Mouse (Mus musculus) kidney, postnatal 25 days (tissue): Measurements from ENCODE around the gene Rnf10.
"Not testable (repeated sequence)": the region's sequence is repeated elsewhere in the genome, so short reads cannot be mapped to it uniquely, and the experiment has no call there.

ENCODE experiments used
- DNase-seq, 2 experiments: peaks; one replicate each; pipeline ENCODE4 v3.0.0; 2021; ENCODE audit warnings: mixed read lengths in 2 of 2

The Rnf10 gene

DNA sequence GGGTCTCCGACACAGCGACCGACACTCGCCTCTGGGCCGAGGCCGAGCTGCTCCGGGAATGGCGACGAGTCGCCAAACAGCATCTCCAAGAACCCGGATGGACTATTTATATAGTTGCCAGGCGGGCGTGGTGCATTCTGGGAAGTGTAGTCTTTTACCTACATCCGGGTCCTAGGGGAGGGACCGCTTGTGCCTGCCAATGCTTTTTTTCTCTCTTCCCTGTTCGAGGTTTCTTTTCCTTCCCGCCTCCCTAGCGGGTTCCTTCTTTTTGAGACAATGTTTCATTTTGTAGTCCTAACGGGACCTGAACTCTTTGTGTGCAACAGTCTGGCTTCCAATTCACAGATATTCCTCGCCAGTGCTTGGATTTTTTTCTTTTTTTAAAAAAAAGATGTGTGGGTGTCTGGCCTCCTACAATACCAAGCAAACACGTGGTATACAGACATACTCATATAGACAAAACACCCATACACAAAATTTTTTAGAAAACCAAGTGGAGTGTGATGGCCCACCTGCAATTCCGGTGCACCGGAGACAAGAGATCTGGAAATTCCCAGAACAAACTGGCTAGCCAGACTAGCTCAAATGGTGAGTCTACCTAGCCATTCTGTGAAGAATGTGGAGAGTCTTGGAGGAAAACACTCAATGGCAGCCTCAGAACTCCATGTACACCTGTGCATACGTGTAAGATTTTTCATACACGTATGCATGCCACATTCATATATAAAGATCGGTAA, at the start of gene Rnf10:
Gene Rnf10, minus strand, starts transcription at position 87 of the 737 bp plus-strand sequence.
- DNase-seq = peak; percentile 96 to 98

DNA sequence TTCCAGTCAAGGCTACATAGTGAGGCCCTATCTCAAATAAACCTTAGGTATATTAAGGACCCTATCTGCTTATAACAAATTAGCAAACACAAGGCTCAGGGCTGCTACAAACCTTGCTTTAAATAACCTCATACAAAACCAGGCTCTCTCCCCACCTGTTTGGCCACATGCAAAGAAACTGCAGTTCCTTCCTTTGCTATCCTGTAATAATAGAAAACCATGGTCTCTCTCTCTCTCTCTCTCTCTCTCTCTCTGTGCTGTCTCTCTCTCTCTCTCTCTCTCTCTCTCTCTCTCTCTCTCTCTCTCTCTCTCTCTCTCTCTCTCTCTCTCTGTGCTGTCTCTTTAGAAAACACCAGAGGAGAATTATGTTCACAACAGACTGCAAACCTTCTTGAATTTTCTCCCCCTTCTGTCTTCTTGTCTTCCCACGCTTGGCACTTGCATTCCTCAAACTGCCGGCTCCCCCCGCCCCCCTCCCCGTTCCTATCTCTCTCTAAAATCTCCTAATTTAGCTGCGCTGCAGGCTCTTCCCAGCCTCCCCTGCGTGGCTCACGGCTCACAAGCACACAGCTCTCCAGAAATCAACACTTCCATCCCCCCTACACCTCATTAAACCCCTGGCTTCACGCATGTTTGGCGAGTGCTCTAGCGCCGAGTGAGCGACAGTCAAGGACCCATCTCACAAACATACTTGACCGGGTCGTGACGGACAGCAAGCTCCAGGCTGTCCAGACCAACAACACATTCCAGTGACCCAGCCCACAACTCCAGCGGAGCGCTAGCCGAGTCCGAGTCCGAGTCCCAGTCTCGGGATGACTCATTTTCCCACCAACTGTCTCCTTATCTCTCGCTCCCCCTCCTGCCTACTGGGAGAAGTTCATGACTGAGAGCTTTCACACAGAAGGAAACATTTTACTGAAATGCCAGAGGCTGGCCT, 46.6 kb upstream of the Rnf10 start:
- peak; percentile 68 to 84 for DNase-seq

GRCm38 (mm10) chr5:115317645-115318328, 45.1 kb upstream of the Rnf10 start:
- DNase-seq = no peak

DNA sequence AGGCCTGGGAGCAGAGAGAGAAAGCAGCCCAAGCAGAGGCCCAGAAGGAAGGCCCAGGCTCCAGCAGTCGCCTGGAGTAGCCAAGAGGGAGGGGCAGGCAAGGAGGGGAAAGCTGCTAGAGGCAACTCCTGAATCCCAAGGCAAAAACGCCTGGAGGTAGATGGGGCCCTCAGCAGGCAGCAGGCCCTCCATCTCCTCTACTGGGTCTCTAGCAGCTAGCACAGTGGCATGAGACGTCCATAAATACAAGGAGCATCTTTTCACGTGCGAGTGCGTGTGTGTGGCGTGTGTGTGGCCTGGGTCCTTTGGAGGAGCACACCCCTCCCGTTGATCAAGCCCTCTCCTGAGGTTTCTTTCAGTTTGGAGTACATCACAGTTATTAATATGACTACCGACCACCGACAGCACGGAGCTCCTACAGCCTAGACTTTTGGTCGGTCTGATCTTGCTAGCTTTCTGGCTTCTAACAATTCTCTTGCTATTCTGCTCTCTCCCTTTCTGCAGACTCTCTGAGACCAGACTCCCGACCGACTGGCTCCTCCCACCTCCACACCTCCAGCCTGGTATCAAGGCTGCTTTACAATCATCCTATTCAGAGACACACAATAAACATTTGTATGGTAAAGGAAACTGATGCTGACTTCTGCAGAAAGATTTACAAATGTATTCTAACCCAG, 44.4 kb upstream of the Rnf10 start:
- no peak for DNase-seq

DNA sequence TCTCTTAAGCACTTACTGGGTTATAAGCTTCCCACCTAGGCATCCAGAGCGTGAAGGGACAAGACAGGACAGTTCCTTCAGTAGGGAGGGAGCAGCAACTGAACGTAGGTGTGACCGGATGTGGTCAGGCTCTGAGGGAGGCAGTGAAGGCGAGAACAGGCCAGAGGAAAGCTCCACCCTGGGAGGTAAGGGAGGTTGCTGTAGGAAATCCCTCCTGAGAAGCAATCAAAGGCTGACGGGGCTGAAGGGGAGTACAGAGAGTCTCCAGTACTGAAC, 40.9 kb upstream of the Rnf10 start:
- DNase-seq = no peak

GRCm38 (mm10) chr5:115312816-115313667, 40.3 kb upstream of the Rnf10 start:
- no peak for DNase-seq

- DNase-seq = no peak
These were observed 39.7 kb upstream of the Rnf10 start for GRCm38 (mm10) chr5:115312354-115312753.

GRCm38 (mm10) chr5:115302190-115302589, 29.5 kb upstream of the Rnf10 start:
- DNase-seq = not testable (repeated sequence)

GRCm38 (mm10) chr5:115301615-115302014, 28.9 kb upstream of the Rnf10 start:
- no peak for DNase-seq

DNA sequence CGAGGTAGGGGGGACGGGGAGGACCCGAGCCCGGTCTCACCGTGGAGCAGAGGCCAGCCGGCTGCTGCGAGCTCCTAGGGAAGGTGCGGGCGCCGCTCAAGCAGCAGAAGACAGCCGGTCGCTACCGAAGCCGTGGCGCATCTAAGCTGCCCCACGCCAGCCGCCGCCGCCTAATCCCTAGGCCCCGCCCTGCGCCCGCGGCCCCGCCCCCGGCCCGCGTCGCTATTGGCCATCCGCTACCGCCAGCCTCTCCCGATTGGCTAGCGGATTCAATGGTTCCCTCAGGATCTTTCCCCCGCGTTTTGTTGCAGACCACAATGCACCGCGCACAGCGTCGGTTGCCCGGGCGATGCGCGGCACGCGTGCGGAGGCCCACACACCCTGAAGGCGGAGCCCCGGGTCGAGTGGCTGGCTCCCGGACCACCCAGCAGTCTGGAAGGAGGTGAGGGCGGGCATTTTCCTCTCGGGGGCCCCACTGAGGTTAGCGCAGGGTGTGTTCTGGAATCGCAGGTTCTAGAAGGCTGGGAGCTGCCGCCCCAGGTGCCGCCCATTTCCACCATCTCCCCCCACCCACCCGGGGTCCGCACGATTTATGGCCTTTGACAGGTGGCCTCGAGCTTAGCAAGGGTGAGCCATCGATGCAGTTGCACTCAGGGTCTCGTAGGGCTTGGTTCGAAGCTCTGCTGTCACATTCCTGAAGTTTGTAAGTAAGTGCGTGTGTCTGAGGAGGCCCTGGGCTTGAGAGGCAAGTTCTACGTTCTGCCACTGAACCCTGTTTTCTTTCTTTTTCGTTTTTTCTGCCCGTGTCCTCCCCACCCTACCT, 28.3 kb upstream of the Rnf10 start, which contains the start of gene Dynll1:
Gene Dynll1, minus strand, starts transcription at position 208 of the 823 bp plus-strand sequence.
- peak; percentile 99 for DNase-seq

DNA sequence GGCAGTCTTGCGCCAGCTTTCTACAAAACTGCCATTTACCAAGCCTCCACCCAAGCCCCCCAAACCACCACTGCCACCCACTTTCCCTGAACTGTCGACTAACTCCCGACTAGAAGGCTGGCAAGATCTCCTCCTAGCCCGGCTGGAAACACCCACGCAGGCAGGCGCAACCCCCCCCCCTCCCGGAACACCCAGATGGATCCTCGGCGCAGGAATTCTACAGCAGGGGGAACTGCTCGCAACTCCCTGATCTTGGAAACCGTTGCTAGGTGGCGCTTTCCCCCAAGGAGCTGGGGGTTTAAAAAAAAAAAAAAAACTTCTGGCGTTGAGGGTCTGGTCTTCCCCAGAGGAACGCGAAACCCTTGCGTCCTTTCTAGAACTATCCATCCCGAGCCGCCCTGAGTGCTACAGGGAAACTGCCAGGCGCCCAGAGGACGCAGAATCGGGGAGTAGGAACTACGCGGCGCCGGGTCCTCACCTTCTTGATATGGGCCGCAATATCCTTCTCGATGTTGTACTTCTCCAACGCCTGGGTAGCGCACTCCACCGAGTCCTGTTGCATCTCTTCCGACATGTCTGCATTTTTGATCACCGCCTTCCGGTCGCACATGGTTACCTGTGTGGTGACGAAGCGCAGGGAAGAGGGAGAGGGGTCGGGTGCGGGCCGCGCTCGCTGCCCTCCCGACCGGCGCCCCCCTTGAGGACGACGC, 27.5 kb upstream of the Rnf10 start:
- DNase-seq = peak; percentile 76 to 83

- DNase-seq = no peak
These were observed 23.6 kb upstream of the Rnf10 start for GRCm38 (mm10) chr5:115296347-115296746.

GRCm38 (mm10) chr5:115294173-115294572, 21.5 kb upstream of the Rnf10 start:
- no peak for DNase-seq

DNA sequence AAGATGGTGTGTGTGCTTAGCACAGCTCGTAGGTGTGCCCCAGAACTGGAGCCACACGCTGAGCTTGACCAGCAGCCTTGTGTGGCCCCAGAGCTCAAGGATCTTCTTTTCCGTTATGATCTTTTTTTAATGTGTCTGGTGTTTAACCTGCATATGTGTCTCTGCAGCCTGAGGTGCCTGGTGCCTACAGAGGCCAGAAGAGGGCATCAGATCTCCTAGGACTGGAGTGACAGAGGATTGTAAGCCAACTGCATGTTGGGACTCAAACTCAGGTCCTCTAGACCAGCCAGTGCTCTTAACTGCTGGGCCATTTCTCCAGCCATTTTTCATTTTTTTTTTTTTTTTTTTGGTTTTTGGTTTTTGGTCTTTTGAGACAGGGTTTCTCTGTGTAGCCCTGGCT, 12.0 kb upstream of the Rnf10 start:
- DNase-seq = peak in 1 of 2 experiments; percentile 26

DNA sequence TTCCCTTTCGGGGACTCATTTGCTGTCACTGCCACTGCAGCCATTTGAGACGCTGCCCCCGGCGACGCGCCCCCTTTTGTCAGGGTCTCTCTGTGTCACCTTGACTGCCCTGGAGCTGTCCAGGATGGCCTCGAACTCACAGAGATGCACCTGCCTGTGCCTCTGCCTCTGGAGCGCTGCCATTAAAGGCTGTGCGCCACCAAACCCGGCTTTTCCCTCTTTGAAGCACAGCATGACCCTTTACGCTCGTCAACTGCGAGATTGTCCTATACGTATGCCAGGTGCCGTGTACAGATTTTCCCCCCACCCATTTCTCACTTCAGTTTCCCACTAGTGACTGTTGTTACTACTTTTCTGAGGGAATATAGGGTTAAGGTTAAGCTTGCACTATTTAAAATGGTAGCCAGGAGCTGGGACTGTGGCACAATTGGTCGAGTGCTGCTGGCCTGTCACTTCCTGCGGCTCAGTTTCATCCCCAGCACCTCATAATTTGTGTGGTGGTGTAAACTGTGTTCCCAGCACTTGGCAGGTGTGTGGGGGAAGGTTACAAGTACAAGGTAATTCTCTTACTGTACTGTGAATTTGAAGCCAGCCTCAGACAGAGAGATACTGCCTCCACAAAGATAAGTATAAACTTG, 7.5 kb upstream of the Rnf10 start:
- DNase-seq = peak in 1 of 2 experiments; percentile 22

- DNase-seq = peak; percentile 90 to 93
These were observed 6.7 kb upstream of the Rnf10 start, which contains the start of gene Coq5 for GRCm38 (mm10) chr5:115279226-115280049. Coq5 (plus strand) TSS chr5:115279666.

- no peak for DNase-seq
These were observed 6.1 kb upstream of the Rnf10 start for GRCm38 (mm10) chr5:115278785-115279184.

GRCm38 (mm10) chr5:115278053-115278452, 5.4 kb upstream of the Rnf10 start:
- no peak for DNase-seq

DNA sequence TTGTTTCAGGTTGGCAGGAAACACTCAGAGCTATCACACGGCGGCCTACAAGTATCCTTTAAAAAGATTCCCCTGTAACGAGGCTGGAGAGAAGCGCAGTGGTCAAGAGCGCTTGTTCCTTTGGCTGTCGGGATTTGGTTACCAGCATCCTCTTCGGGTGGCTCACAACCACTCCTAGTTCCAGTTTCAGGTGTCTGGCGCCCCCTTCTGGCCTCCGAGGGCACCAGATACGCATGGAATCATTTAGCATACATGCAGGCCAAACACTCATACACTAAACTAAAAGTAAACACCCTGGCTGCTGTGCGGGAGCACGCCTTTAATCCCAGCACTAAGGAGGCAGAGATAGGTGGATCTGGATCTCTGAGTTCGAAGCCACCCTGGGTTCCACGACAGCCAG, 3.3 kb upstream of the Rnf10 start:
- peak in 1 of 2 experiments; percentile 38 for DNase-seq
